Mouse (Mus musculus) gastrocnemius, postnatal 36 days (tissue): ENCODE results near the gene Txnip. TPM values are rescaled to one million over a fixed set of nuclear protein-coding genes. Genes with fewer than 3 reads are reported as not detected.
A peak's percentile ranks its signal among the peaks of the same experiment; 100 is the strongest.

ENCODE experiments used
- DNase-seq, 2 experiments: peaks; one replicate each; pipeline ENCODE4 v3.0.0; 2022
- intact Hi-C: fragments of 180-260 bp; cut with DNase I; formaldehyde crosslinking; loops from one replicate; pipeline ENCODE4 v1.15.1; 2025
- total RNA-seq, 2 experiments: library from RNA; stranded (reverse); gene quantifications; 2 replicates each; pipeline ENCODE4 v1.2.3; 2021

Gene Txnip
- total RNA-seq, 2 experiments from 2014 or later: 572 to 620 TPM

DNA sequence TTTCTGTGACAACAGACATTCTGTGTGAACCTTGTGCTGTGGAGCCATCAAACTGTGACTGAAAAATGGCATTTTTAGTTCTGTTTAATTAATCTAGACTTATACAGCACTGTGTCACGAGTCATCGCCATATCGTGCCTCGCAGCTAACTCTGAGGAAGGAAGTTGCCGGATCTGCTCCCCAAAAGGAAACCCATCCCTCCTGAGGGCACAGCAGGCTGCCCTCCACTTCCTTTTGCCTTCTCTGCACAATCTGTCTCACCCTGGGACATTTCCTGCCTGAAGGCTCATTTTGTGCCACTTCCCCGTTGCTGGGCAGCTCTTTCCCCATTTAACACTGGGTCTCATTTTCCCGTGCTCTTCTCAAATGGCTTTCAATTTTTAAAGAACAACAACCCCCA is 6.9 kb downstream of the Txnip start:
- DNase-seq: no peak
- intact Hi-C loops: no loop called here

DNA sequence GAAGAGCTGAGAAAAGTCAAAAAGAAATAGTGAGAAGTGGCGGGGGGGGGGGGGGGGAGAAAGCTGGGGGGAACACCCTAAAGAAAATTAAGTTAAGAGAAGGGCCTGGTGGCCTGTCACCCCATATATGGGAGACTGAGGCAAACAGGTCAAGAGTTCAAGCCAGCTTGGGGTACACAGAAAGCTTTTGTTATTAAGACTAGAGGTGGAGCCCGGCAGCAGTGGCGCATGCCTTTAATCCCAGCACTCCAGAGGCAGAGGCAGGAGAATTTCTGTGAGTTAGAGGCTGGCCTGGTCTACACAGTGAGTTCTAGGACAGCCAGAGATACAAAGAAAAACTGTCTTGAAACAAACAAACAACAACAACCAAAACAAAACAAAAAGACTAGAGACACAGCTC is 7.3 kb downstream of the Txnip start:
- no peak for DNase-seq
- intact Hi-C loops: no loop called here

DNA sequence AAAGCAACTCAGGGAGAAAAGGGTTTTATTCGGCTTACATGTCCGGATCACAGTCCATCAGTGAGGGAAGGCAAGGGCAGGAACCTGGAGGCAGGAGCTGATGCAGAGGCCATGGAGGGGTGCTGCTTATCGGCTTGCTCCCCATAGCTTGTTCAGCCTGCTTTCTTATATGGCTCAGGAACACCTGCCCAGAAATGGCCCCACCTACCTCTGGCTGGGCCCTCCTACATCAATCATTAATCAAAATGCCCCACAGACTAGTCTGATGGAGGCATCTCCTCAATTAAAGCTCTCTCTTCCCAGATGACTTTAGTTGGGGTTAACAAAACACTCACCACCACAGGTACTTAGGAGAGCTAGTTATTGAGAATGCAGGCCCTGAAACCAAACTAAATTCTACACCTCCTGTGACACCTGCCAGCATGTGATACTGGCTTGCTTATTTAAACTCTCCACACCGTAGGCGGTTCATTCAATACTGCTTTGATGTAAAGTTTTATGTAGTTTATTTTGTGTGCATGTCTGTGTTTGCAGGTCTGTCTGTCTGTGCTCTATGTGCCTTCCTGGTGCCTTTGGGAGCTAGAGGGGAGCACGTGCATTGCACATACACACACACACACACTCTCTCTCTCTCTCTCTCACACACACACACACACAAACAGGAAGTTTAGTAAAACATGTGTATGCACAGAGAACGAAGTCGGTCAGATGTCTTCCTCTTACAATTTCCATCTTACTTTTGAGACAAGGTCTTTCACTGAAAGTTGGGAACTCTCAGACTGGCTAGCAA is 9.1 kb downstream of the Txnip start:
- DNase-seq: no peak
- intact Hi-C loops: no loop called here

DNA sequence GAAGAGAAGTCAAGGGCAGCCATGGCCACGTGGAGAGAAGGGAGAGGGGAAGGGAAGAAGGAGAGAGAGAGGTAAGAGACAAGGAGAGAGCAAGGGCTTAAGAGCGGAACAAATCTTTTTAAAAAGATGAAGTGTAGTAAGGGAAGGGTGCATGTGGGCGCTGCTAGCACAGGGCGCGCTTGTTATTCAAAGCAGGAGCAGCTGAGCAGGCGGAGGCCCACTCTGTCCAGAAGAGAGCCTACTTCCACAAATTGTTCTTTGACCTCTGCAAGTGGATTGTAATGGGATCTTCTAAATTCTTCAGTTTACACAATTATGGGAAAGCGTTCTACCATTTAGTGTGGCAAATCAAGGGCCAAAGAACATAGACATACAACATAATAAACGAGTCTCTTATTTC is 10.8 kb downstream of the Txnip start:
- intact Hi-C loops: no loop called here
- DNase-seq: no peak

- DNase-seq: no peak
- intact Hi-C loops: no loop called here
Measured at GRCm38 (mm10) chr3:96569506-96569905, 11.7 kb downstream of the Txnip start.

DNA sequence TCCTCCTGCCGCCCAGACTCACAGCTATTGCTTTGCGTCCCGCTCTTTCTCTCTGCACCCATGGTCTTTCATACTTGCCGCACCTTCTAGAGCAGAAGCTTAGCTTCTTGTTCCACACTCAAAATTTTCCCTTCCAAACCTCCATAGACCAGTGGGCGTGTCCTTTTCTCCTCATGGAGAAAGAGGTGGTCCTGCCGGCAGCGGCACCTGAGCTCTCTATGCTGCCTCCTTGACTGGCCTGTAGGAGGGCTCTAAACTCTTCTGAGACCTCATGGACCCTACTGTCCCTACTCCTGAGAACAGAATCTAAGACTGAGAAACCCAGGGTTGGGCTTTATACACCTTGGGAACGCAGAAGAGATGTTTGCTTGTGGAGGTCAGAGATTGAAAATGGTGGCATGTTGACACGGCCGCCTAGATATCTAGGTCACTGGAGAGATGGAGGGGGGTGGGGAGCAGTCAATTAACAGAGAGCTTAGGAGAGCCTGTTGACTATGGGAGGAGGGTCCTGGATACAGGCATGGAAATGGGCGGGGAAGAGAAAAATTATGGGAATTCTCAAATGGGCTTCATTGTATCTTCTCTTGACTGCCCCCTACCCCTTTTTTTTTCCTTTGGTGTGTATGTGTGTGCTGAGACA is 12.3 kb downstream of the Txnip start:
- intact Hi-C loops: no loop called here
- DNase-seq: no peak

GRCm38 (mm10) chr3:96570643-96571042 is 12.9 kb downstream of the Txnip start:
- no peak for DNase-seq
- intact Hi-C loops: no loop called here

GRCm38 (mm10) chr3:96571336-96571735 is 13.6 kb downstream of the Txnip start:
- intact Hi-C loops: no loop called here
- no peak for DNase-seq

DNA sequence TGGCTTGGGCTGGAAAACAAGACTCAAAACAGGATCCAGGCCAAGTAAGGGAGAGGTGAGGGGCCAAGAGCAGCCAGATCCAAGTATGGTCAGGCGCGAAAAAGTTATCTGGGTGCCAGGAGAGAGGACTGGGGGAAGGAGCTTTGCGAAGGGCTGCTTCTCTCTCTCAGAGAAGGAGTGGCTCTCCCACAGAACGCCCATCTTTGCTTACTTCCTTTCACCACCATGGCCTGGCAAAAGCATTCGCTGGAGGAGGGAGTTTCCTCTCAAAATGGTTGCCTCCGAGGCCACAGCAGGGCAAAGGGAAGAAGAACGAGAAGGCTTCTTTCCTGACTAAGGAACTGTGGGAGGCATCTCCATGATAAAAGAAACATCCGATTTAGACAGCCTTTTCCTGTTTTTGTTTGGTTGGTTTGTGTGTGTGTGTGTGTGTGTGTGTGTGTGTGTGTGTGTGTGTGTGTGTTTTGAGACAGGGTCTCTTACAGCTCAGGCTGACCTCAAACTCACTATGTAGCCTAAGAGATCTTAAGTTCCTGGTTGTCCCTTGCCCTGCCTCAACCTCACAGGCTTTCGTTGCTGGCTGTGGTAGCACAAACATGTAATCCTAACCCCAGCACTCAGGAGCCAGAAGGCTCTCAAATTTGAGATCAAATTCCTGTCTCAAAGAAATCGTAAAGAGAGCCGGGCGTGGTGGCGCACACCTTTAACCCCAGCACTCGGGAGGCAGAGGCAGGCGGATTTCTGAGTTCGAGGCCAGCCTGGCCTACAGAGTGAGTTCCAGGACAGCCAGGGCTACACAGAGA is 14.3 kb downstream of the Txnip start:
- intact Hi-C loops: no loop called here
- peak in 1 of 2 experiments; percentile 39 for DNase-seq

- DNase-seq: peak in 1 of 2 experiments; percentile 49
Measured at GRCm38 (mm10) chr3:96573611-96574511, 16.1 kb downstream of the Txnip start.

GRCm38 (mm10) chr3:96575272-96575984 is 17.7 kb downstream of the Txnip start:
- intact Hi-C loops: no loop called here
- peak; percentile 73 to 78 for DNase-seq

More at GRCm38 (mm10) chr3:96573611-96574511, 16.1 kb downstream of the Txnip start:
- intact Hi-C loops: no loop called here

- intact Hi-C loops: no loop called here
- peak; percentile 73 to 82 for DNase-seq
Measured at GRCm38 (mm10) chr3:96576005-96576658, 18.4 kb downstream of the Txnip start.

- peak; percentile 92 to 94 for DNase-seq
- intact Hi-C loops: no loop called here
Measured at GRCm38 (mm10) chr3:96576690-96577541, 19.2 kb downstream of the Txnip start, which contains the start of gene Gm16253. Gm16253 (plus strand) TSS chr3:96576984.

DNA sequence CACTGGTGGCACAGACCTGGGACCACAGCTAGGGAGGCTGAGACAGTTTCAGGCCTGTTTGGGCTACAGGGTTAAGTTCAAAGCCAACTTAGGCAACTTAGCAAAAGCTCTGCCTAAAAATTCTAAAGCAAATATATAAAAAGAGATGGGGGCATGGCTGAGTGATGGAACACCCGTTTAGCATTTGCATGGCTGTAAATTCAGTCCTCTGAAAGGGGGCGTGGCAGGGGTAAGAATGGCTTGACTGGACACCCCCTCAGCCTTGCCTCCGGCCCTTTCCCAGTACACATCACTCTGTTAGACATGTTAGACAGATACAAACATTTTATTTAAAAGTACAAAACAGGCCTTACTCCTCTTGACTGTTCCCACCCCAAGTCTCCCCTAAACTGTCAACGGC is 19.8 kb downstream of the Txnip start:
- intact Hi-C loops: no loop called here
- DNase-seq: no peak

GRCm38 (mm10) chr3:96578561-96579238 is 20.9 kb downstream of the Txnip start:
- intact Hi-C loops: loop anchor here (1.0 kb wide), 1 partner anchor 27 kb away; no protein-coding TSS in a partner anchor
- no peak for DNase-seq

DNA sequence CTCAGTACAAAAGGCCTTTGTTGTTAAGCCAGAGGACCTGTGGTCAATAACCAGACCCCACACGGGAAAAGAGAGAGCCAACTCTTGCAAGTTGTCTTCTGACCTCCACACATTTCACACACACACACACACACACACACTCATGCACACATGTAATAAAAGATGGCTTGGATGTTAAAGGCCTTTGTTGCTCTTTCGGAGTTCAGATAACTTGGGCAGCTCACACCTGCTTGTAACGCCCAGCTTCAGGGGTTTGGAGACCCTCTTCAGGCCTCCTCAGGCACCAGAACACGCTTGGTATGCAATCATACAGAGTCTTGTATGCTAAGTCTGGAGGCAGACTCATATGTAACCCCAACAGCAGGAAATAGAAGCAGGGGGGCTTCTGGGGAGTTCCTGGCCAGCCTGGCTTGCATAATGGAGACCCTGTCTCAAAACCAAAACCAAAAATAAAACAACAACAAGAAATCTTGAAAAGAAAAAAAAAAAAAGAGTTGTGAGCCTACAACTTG is 21.5 kb downstream of the Txnip start:
- no peak for DNase-seq
- intact Hi-C loops: loop anchor here (1.0 kb wide), 1 partner anchor 28 kb away; no protein-coding TSS in a partner anchor

GRCm38 (mm10) chr3:96579885-96580454 is 22.2 kb downstream of the Txnip start:
- intact Hi-C loops: loop anchor here (1.0 to 5.0 kb wide), 3 partner anchors 29 to 57 kb away; partner anchors contain the start of genes Gm42957 and Pex11b
- DNase-seq: peak; percentile 87 to 88
